Mouse (Mus musculus) limb, embryonic 14.5 days (tissue): ENCODE measurements around the gene Tlk2. TPM values are rescaled to one million over a fixed set of nuclear protein-coding genes. Genes with fewer than 3 reads are reported as not detected.

Experiments used
- ATAC-seq: fragments of 200-750 bp; cut with Nextera tagmentation; 2 replicates; pipeline ENCODE4 v1.8.0; 2017; ENCODE audit warnings: low read depth, moderate number of reproducible peaks, moderate TSS enrichment; ENCODE audit not compliant: low FRiP score
- DNase-seq: peaks from one replicate; pipeline ENCODE4 v3.0.0-alpha.2; 2015; ENCODE audit warnings: low spot score
- H3K27ac ChIP-seq: fragments of 300-500 bp; sonication (generic); replicated peaks from 2 replicates; pipeline ENCODE4 v1.5.1; 2014; ENCODE audit warnings: low read depth, mild to moderate bottlenecking, low read length, moderate library complexity, mixed read lengths
- H3K27me3 ChIP-seq: fragments of 300-500 bp; sonication (generic); 2 replicates; pipeline ENCODE4 v1.6.1; 2014; ENCODE audit warnings: low read length, mixed read lengths; ENCODE audit not compliant: control insufficient read depth, insufficient read depth
- H3K36me3 ChIP-seq: fragments of 300-500 bp; sonication (generic); 2 replicates; pipeline ENCODE4 v1.6.1; 2014; ENCODE audit warnings: mild to moderate bottlenecking, low read length, moderate library complexity, mixed read lengths; ENCODE audit not compliant: control insufficient read depth, insufficient read depth
- H3K4me1 ChIP-seq: fragments of 300-500 bp; sonication (generic); 2 replicates; pipeline ENCODE4 v1.6.1; 2014; ENCODE audit warnings: antibody characterized with exemption, low read length, mixed read lengths; ENCODE audit not compliant: control insufficient read depth, insufficient read depth
- H3K4me2 ChIP-seq: fragments of 300-500 bp; sonication (generic); replicated peaks from 2 replicates; pipeline ENCODE4 v1.6.1; 2014; ENCODE audit warnings: low read depth, mild to moderate bottlenecking, low read length, moderate library complexity; ENCODE audit not compliant: severe bottlenecking
- H3K4me3 ChIP-seq: fragments of 300-500 bp; sonication (generic); replicated peaks from 2 replicates; pipeline ENCODE4 v1.5.1; 2014; ENCODE audit warnings: low read length
- H3K9ac ChIP-seq: fragments of 300-500 bp; sonication (generic); 2 replicates; pipeline ENCODE4 v1.6.1; 2014; ENCODE audit warnings: mild to moderate bottlenecking, low read depth, low read length, moderate library complexity; ENCODE audit not compliant: severe bottlenecking
- H3K9me3 ChIP-seq: fragments of 300-500 bp; sonication (generic); 2 replicates; pipeline ENCODE4 v1.6.1; 2016; ENCODE audit warnings: low read length; ENCODE audit not compliant: control insufficient read depth
- POLR2A ChIP-seq: fragments of 200-500 bp; IDR thresholded peaks from 2 replicates; pipeline ENCODE4 v1.8.0; 2012; ENCODE audit warnings: inconsistent platforms, mild to moderate bottlenecking, moderate library complexity, borderline replicate concordance; ENCODE audit not compliant: insufficient read depth, insufficient read length; ENCODE audit errors: extremely low read depth
- WGBS: fragments of 180-500 bp; shearing (Covaris S2); extraction: QIAGEN DNeasy Blood & Tissue Kit; methylation state at CpG from one replicate; pipeline ENCODE4 v1.1.7; 2014; 5-methylcytosine and 5-hydroxymethylcytosine counted together
- polyA plus RNA-seq, 2 experiments: library from polyadenylated mRNA; depleted of rRNA in 1 of 2; stranded (reverse) in 1 of 2; unstranded in 1 of 2; fragments of >200 nt; fragmentation: Nextera tagmentation in 1 of 2; extraction: Ambion mirVana in 1 of 2; gene quantifications; 2 replicates each; pipeline versions ENCODE4 v1.2.1 to v1.2.3; 2012 to 2014

Tlk2 gene
- polyA plus RNA-seq, 2 experiments: 27.8 to 49.9 TPM

DNA sequence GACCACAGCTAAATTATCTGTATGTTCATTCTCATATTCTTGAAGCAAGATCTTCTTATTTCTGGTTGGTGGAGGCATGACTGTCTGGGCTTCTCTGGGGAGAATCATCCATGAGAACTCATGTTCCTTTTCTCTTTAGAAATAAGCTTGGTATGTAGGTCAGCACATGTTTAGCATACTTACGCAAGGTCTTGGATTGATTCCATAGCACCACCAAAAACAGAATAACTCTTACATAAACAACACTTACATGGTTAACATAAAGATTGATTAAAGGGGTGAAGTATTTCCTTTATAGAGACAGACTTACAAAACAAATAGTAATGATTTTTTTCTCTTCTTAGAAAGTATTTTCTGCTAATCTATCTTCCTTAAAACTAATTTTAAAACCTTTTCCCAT lies 67.8 kb downstream of the Tlk2 start:
- TF ChIP-seq POLR2A: no peak
- H3K27ac ChIP-seq: no peak overlapping the region
- H3K27me3 ChIP-seq: no peaks in the 10 kb centered on the region
- no peak for ATAC-seq
- H3K36me3 ChIP-seq: peaks cover 72% of the 10 kb centered on the region
- 92% methylated on average over 1 of the region's 1 CpGs for WGBS
- no peak overlapping the region for H3K4me3 ChIP-seq
- no peak overlapping the region for H3K9ac ChIP-seq
- no peak overlapping the region for H3K4me2 ChIP-seq
- H3K4me1 ChIP-seq: no peaks in the 10 kb centered on the region
- no peak for DNase-seq
- no peaks in the 10 kb centered on the region for H3K9me3 ChIP-seq

DNA sequence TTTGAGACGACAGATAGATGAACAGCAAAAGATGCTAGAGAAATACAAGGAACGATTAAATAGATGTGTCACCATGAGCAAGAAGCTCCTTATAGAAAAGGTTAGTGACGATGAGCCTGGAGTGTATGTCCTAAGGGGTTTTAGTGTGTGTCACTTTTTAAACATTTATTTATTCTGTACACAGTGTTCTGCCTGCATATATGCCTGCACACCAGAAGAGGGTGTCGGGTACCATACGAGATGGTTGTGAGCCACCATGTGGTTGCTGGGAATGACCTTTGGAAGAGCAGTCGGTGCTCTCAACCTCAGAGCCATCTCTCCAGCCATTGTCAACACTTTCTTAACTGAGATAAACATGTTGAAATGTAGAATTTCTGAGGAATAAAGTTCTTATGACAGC lies 68.2 kb downstream of the Tlk2 start:
- H3K4me2 ChIP-seq: no peak overlapping the region
- no peak overlapping the region for H3K27ac ChIP-seq
- H3K4me3 ChIP-seq: no peak overlapping the region
- no peak for DNase-seq
- no peaks in the 10 kb centered on the region for H3K27me3 ChIP-seq
- H3K9ac ChIP-seq: no peak overlapping the region
- ATAC-seq: no peak
- no peak for TF ChIP-seq POLR2A
- H3K4me1 ChIP-seq: no peaks in the 10 kb centered on the region
- 95% methylated on average over 6 of the region's 6 CpGs for WGBS
- H3K9me3 ChIP-seq: no peaks in the 10 kb centered on the region
- peaks cover 75% of the 10 kb centered on the region for H3K36me3 ChIP-seq

DNA sequence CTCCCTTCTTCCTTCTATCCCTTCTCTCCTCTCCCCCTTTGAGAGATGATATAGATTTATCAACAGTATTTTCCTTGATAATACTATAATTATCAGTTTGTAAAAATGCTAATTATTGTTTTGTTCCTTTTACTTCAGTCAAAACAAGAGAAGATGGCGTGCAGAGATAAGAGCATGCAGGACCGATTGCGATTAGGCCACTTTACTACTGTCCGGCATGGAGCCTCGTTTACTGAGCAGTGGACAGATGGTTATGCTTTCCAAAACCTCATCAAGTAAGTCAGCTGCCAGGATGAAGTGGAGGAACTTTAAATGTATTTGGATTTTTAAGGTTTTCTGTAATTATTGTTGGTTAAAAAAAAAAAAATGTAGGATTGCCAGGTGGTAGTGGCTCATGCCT lies 68.7 kb downstream of the Tlk2 start:
- ATAC-seq (no peak), DNase-seq (no peak)
- Histone ChIP-seq H3K9me3 (no peaks in the 10 kb centered on the region), H3K36me3 (peaks cover 70% of the 10 kb centered on the region), H3K9ac (no peak overlapping the region), H3K4me2 (no peak overlapping the region), H3K27me3 (no peaks in the 10 kb centered on the region), H3K4me1 (no peaks in the 10 kb centered on the region), H3K4me3 (no peak overlapping the region), H3K27ac (no peak overlapping the region)
- 91% methylated on average over 5 of the region's 5 CpGs for WGBS
- no peak for TF ChIP-seq POLR2A

DNA sequence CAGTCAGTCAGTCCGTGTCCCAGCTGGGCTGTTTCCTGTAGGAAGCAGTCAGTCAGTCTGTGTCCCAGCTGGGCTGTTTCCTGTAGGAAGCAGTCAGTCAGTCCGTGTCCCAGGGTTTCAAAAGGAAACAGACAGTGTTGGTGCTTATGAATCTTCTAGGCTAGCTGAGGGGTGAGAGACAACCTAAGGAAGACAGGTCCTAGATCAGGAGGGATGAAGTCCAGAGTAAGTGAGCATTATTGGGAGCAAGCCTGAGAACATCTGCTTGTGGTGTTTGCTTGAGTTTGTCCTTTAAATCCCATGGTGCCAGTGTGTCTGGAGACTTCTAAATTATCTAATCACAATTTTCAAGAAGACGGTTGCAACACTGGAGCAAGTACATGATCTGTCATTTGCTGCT lies 81.1 kb downstream of the Tlk2 start:
- WGBS: 66% methylated on average over 3 of the region's 3 CpGs
- peaks cover 73% of the 10 kb centered on the region for H3K36me3 ChIP-seq

DNA sequence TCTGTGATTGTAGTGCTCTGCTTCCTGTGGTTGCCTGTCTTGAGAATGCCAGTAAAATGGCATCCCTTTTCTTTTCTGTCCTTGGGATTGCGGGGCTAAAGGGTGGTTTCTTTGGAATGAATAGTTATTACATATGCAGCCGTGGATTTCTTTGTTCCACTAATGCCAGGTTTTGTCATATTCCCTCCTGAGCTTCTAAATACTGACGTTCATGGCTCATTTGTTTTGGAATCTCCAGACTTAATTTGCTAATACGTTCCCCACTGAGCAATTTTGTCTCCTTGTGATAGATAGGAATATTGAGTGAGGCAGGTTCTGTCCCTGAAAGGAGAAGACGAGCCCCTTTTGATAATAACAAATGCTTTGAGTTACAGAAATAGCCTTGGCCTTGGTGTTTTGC lies 82.5 kb downstream of the Tlk2 start:
- H3K9ac ChIP-seq: no peak overlapping the region
- no peaks in the 10 kb centered on the region for H3K27me3 ChIP-seq
- H3K4me2 ChIP-seq: no peak overlapping the region
- H3K27ac ChIP-seq: no peak overlapping the region
- WGBS: 69% methylated on average over 5 of the region's 5 CpGs
- no peaks in the 10 kb centered on the region for H3K9me3 ChIP-seq
- DNase-seq: no peak
- H3K4me1 ChIP-seq: peaks cover 2% of the 10 kb centered on the region; the same call in 1 of the 2 replicates
- H3K36me3 ChIP-seq: peaks cover 63% of the 10 kb centered on the region
- no peak overlapping the region for H3K4me3 ChIP-seq
- ATAC-seq: no peak
- no peak for TF ChIP-seq POLR2A

More for the DNA sequence above, 81.1 kb downstream of the Tlk2 start:
- H3K4me3 ChIP-seq: no peak overlapping the region
- no peak for DNase-seq
- no peak overlapping the region for H3K27ac ChIP-seq
- ATAC-seq: no peak
- no peak for TF ChIP-seq POLR2A
- peaks cover 2% of the 10 kb centered on the region; the same call in 1 of the 2 replicates for H3K4me1 ChIP-seq
- no peaks in the 10 kb centered on the region for H3K9me3 ChIP-seq
- no peaks in the 10 kb centered on the region for H3K27me3 ChIP-seq
- H3K4me2 ChIP-seq: no peak overlapping the region
- H3K9ac ChIP-seq: no peak overlapping the region
